9 mouse cellular contexts compared by ENCODE assay signal in the genomic region with DNA sequence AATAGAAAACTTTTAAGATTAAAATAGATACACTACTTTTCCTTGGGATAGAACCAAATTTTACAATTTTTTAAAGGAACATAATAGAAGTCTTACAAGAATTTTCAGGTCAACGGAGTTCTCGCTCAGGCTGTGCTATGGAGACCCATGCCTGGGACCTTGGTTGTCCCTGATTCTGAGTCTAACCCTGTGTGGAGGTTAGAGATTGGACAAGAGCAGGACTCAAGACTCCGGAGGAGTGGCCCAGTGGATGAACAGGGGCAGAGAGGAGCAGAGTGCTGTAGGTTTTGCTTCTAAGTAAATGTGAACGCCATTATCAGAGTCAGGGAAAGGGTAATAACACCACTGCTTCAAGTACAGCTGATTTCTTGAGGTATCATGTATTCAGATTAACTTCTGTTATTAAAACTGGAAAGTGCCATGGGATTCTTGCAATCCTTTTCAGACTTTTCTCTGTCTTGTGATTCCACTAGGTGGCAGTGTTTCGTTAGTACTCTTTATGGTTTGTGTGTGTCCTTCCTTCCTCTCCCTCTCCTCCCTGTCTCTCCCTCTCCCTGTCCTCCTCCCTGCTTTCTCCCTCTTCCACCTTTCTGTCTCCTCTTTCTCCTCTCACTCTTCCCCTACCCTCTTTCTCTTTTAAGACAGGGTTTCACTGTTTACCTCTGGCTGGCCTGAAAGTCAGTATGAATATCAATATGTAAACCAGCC. TPM values are rescaled to one million over a fixed set of nuclear protein-coding genes. Genes with fewer than 3 reads are reported as not detected.
A peak's percentile ranks its signal among the peaks of the same experiment; 100 is the strongest.
DNase-seq lines count a peak whose midpoint lies in the region; ATAC-seq lines count a peak whose summit lies in the region.
"Had no signal": no experiment of that assay in that cellular context is flagged by ENCODE, and none has a peak within 500 bp of the region (broad histone marks: within the 10 kb centered on the region; RNA-seq: fewer than 3 reads in every experiment).

No protein-coding gene starts in this region.

- DNase-seq in kidney, adult 11 months = no peak
- DNase-seq in B cell, adult 2 months = peak; percentile 5 to 7
- DNase-seq in MN1 (ENCODE audit: low spot score) = peak; percentile 76
- DNase-seq in forebrain, embryonic 14.5 days (ENCODE audit: low spot score) = peak; percentile 83
- no peak for DNase-seq in natural killer cell, adult 2 months (ENCODE audit: low spot score in 2 of 2)
- DNase-seq: liver, embryonic 13.5 days had no signal

- no peaks in the 10 kb centered on the region for H3K27me3 ChIP-seq in kidney, embryonic 16.5 days (ENCODE audit: insufficient read depth, low read length)
- H3K27me3 ChIP-seq in forebrain, embryonic 14.5 days (replicated peaks; ENCODE audit: control insufficient read depth, insufficient read depth, low read length) = no peaks in the 10 kb centered on the region
- H3K27me3 ChIP-seq: liver, embryonic 13.5 days had no signal

- H3K9me3 ChIP-seq in kidney, embryonic 16.5 days (ENCODE audit: low read length) = peaks cover 7% of the 10 kb centered on the region; the same call in 1 of the 2 replicates
- no peaks in the 10 kb centered on the region for H3K9me3 ChIP-seq in forebrain, embryonic 14.5 days (replicated peaks; ENCODE audit: control insufficient read depth, low read length)
- H3K9me3 ChIP-seq: liver, embryonic 13.5 days had no signal

- 0 out of 2 replicates have a peak, but pooled peaks cover 3% of the 10 kb centered on the region for H3K4me1 ChIP-seq in kidney, embryonic 16.5 days (ENCODE audit: insufficient read depth, low read length)
- H3K4me1 ChIP-seq in forebrain, embryonic 14.5 days (ENCODE audit: control insufficient read depth, insufficient read depth, low read length) = no peaks in the 10 kb centered on the region
- H3K4me1 ChIP-seq: liver, embryonic 13.5 days had no signal

- peak; percentile 42; the same call in 1 of the 2 replicates for ATAC-seq in kidney, embryonic 16.5 days (ENCODE audit: low FRiP score, low TSS enrichment)
- ATAC-seq in forebrain, embryonic 14.5 days = peak; percentile 70
- peak; percentile 69 for ATAC-seq in megakaryocyte, adult 5-6 weeks (ENCODE audit: poor library complexity, severe bottlenecking)

- H3K9ac ChIP-seq in kidney, embryonic 16.5 days (replicated peaks; ENCODE audit: low read length) = no peak overlapping the region
- H3K9ac ChIP-seq in forebrain, embryonic 14.5 days (ENCODE audit: low read length) = no peak overlapping the region
- H3K9ac ChIP-seq: liver, embryonic 13.5 days had no signal

- H3K4me2 ChIP-seq in kidney, embryonic 16.5 days (replicated peaks; ENCODE audit: low read depth, low read length) = no peak overlapping the region
- no peak overlapping the region for H3K4me2 ChIP-seq in forebrain, embryonic 14.5 days (ENCODE audit: low read length)
- H3K4me2 ChIP-seq: liver, embryonic 13.5 days had no signal

- no peak overlapping the region for H3K27ac ChIP-seq in kidney, embryonic 16.5 days (ENCODE audit: low read length)
- no peak overlapping the region for H3K27ac ChIP-seq in forebrain, embryonic 14.5 days (ENCODE audit: low read depth, low read length)
- H3K27ac ChIP-seq: liver, embryonic 13.5 days had no signal

- 59% methylated on average over 5 of the region's 5 CpGs for WGBS in kidney, embryonic 16.5 days
- WGBS in forebrain, embryonic 14.5 days = 63% methylated on average over 5 of the region's 5 CpGs

- H3K36me3 ChIP-seq in kidney, embryonic 16.5 days (ENCODE audit: insufficient read depth, low read length) = no peaks in the 10 kb centered on the region
- no peaks in the 10 kb centered on the region for H3K36me3 ChIP-seq in forebrain, embryonic 14.5 days (ENCODE audit: control insufficient read depth, insufficient read depth, low read length)
- H3K36me3 ChIP-seq: liver, embryonic 13.5 days had no signal

- H3K4me3 ChIP-seq in kidney, embryonic 16.5 days (ENCODE audit: low read length) = no peak overlapping the region
- H3K4me3 ChIP-seq in forebrain, embryonic 14.5 days (ENCODE audit: low read depth, low read length) = no peak overlapping the region
- H3K4me3 ChIP-seq: erythroblast, embryonic 14.5 days; liver, embryonic 13.5 days had no signal

RNA-seq across cellular contexts. Expression of a gene that starts 18.9 kb away (rescaled TPM):
- polyA plus RNA-seq in kidney, embryonic 16.5 days (2015; fragmentation: Nextera tagmentation; extraction: Ambion mirVana) = 0.35 and 1.2 TPM in 2 replicates
- polyA plus RNA-seq in forebrain, embryonic 14.5 days (2014; fragmentation: Nextera tagmentation; extraction: Ambion mirVana) = 1.0 and 1.1 TPM in 2 replicates
- 0.36 and 1.2 TPM in 2 replicates for total RNA-seq in megakaryocyte, adult 5-6 weeks (2015)
- total RNA-seq in megakaryocyte, adult 5-6 weeks (2017) = 0.81 and 1.1 TPM in 2 replicates
- polyA plus RNA-seq: erythroblast, embryonic 14.5 days had no signal

Comparison
In these comparisons a context has a peak if more than half of its experiments do, and no peak if none do; other contexts are left out.
1. DNase-seq: peak in B cell, adult 2 months (2 of 2), MN1 (single experiment) and forebrain, embryonic 14.5 days (single experiment); none in kidney, adult 11 months (single experiment) and natural killer cell, adult 2 months (0 of 2).
2. Peak in every context shown above with its lines, with median percentiles within 50 percentile points of each other: ATAC-seq.